Mouse (Mus musculus) lung, adult 2 months (tissue): ENCODE data around the gene Gzmd. TPM values are rescaled to one million over a fixed set of nuclear protein-coding genes. Genes with fewer than 3 reads are reported as not detected.
"Not testable (repeated sequence)": the region's sequence is repeated elsewhere in the genome, so short reads cannot be mapped to it uniquely, and the experiment has no call there.

ENCODE experiments used
- DNase-seq: peaks from one replicate; pipeline ENCODE4 v3.0.0; 2022
- H3K4me1 ChIP-seq: fragments of 200-500 bp; 2 replicates; pipeline ENCODE4 v1.6.1; 2011; ENCODE audit warnings: low read length; ENCODE audit not compliant: control insufficient read depth, insufficient read depth
- H3K4me3 ChIP-seq: fragments of 200-500 bp; replicated peaks from 2 replicates; pipeline ENCODE3; 2011; ENCODE audit warnings: low read depth, mild to moderate bottlenecking, control low read depth, low read length; ENCODE audit errors: extremely low read depth
- CTCF ChIP-seq: fragments of 200-500 bp; IDR thresholded peaks from 2 replicates; pipeline ENCODE4 v1.5.1; 2011; ENCODE audit warnings: mild to moderate bottlenecking, low read length, control low read depth; ENCODE audit not compliant: insufficient read depth
- POLR2A ChIP-seq: fragments of 200-500 bp; IDR thresholded peaks from 2 replicates; pipeline ENCODE4 v1.6.1; 2011; ENCODE audit warnings: low read depth, mild to moderate bottlenecking, control low read depth, low read length, borderline replicate concordance; ENCODE audit errors: extremely low read depth
- WGBS: fragments of 180-500 bp; shearing (Covaris S2); methylation state at CpG from one replicate; pipeline ENCODE4 v1.1.7; 2018; 5-methylcytosine and 5-hydroxymethylcytosine counted together
- polyA plus RNA-seq: library from polyadenylated mRNA; depleted of rRNA; stranded (reverse); fragments of >200 nt; gene quantifications from 2 replicates; pipeline ENCODE4 v1.2.3, GENCODE M21; 2012

Gene Gzmd
- polyA plus RNA-seq, 1 experiment: not detected

GRCm38 (mm10) chr14:56123516-56123915 is 8.9 kb downstream of the Gzmd start:
- DNase-seq: no peak
- TF ChIP-seq CTCF: no peak
- no peak for TF ChIP-seq POLR2A
- Histone ChIP-seq H3K4me1 (no peaks in the 10 kb centered on the region), H3K4me3 (no peak overlapping the region)
- 85% methylated on average over 3 of the region's 3 CpGs for WGBS

- no peak for TF ChIP-seq CTCF
- no peak for TF ChIP-seq POLR2A
- no peak within 1 kb of the TSS for H3K4me3 ChIP-seq
Measured at GRCm38 (mm10) chr14:56120525-56120924, 11.9 kb downstream of the Gzmd start, which contains the start of gene Gzme. Gene Gzme (minus strand): TSS chr14:56120625.

GRCm38 (mm10) chr14:56115531-56116310 is 16.7 kb downstream of the Gzmd start:
- H3K4me3 ChIP-seq, H3K4me1 ChIP-seq, DNase-seq: not testable (repeated sequence)
- WGBS: 90% methylated on average over 33 of the region's 33 CpGs

More at GRCm38 (mm10) chr14:56120525-56120924, 11.9 kb downstream of the Gzmd start, which contains the start of gene Gzme:
- no peaks in the 10 kb centered on the region for H3K4me1 ChIP-seq
- no peak for DNase-seq

- WGBS: 76% methylated on average over 13 of the region's 13 CpGs
- no peak overlapping the region for H3K4me3 ChIP-seq
- no peak for TF ChIP-seq POLR2A
- TF ChIP-seq CTCF: no peak
- H3K4me1 ChIP-seq: no peaks in the 10 kb centered on the region
- DNase-seq: no peak
Measured at GRCm38 (mm10) chr14:56105447-56106180, 26.8 kb downstream of the Gzmd start.

GRCm38 (mm10) chr14:56105016-56105415 is 27.4 kb downstream of the Gzmd start:
- DNase-seq: no peak

GRCm38 (mm10) chr14:56103452-56103851 is 29.0 kb downstream of the Gzmd start:
- no peaks in the 10 kb centered on the region for H3K4me1 ChIP-seq
- no peak overlapping the region for H3K4me3 ChIP-seq
- DNase-seq: no peak
- WGBS: 50% methylated on average over 3 of the region's 3 CpGs
- TF ChIP-seq CTCF (no peak), POLR2A (no peak)

More at GRCm38 (mm10) chr14:56105016-56105415, 27.4 kb downstream of the Gzmd start:
- 66% methylated on average over 5 of the region's 5 CpGs for WGBS
- TF ChIP-seq POLR2A: no peak
- no peak for TF ChIP-seq CTCF
- Histone ChIP-seq H3K4me3 (no peak overlapping the region), H3K4me1 (no peaks in the 10 kb centered on the region)

- Histone ChIP-seq H3K4me1 (no peaks in the 10 kb centered on the region), H3K4me3 (no peak within 1 kb of the TSS)
- TF ChIP-seq CTCF: no peak
- no peak for TF ChIP-seq POLR2A
- DNase-seq: no peak
- 46% methylated on average over 10 of the region's 10 CpGs for WGBS
Measured at GRCm38 (mm10) chr14:56102386-56102785, 30.0 kb downstream of the Gzmd start, which contains the start of gene Ctsg. Gene Ctsg (minus strand): TSS chr14:56102574.

GRCm38 (mm10) chr14:56098940-56099339 is 33.5 kb downstream of the Gzmd start:
- WGBS: 80% methylated on average over 4 of the region's 4 CpGs
- H3K4me1 ChIP-seq: no peaks in the 10 kb centered on the region
- TF ChIP-seq CTCF: no peak
- TF ChIP-seq POLR2A: no peak
- H3K4me3 ChIP-seq: no peak overlapping the region
- DNase-seq: no peak

- no peaks in the 10 kb centered on the region for H3K4me1 ChIP-seq
- WGBS: 64% methylated on average over 1 of the region's 1 CpGs
- DNase-seq: no peak
- no peak for TF ChIP-seq CTCF
- no peak for TF ChIP-seq POLR2A
- no peak overlapping the region for H3K4me3 ChIP-seq
Measured at GRCm38 (mm10) chr14:56097597-56097996, 34.8 kb downstream of the Gzmd start.
